Mouse (Mus musculus) embryonic fibroblast, embryonic 13.5 days (primary cell): Measurements from ENCODE around the gene C1qa. TPM values are rescaled to one million over a fixed set of nuclear protein-coding genes. Genes with fewer than 3 reads are reported as not detected.

Experiments used
- H3K27ac ChIP-seq: 2 replicates; pipeline ENCODE4 v1.5.1; 2012; ENCODE audit warnings: low read length, control low read depth, inconsistent platforms; ENCODE audit not compliant: insufficient read depth
- H3K4me1 ChIP-seq: 2 replicates; pipeline ENCODE4 v1.6.1; 2011; ENCODE audit warnings: low read length; ENCODE audit not compliant: control insufficient read depth, insufficient read depth
- H3K4me3 ChIP-seq: 2 replicates; pipeline ENCODE4 v1.5.1; 2011; ENCODE audit warnings: mild to moderate bottlenecking, control low read depth, low read length; ENCODE audit not compliant: insufficient read depth
- CTCF ChIP-seq: IDR thresholded peaks from 2 replicates; pipeline ENCODE4 v1.5.1; 2011; ENCODE audit warnings: mild to moderate bottlenecking, control low read depth, low read length, moderate library complexity, borderline replicate concordance; ENCODE audit not compliant: insufficient read depth
- POLR2A ChIP-seq: IDR thresholded peaks from 2 replicates; pipeline ENCODE4 v1.6.1; 2011; ENCODE audit warnings: low read depth, mild to moderate bottlenecking, control low read depth, low read length, moderate library complexity
- polyA plus RNA-seq: library from polyadenylated mRNA; stranded (reverse); fragments of >200 nt; gene quantifications from 2 replicates; pipeline ENCODE4 v1.2.4, GENCODE M21; 2011; ENCODE audit warnings: low read depth; ENCODE audit not compliant: missing spikeins, insufficient read length

C1qa gene
- polyA plus RNA-seq, 1 experiment: 8.9 TPM

- Histone ChIP-seq H3K27ac (no peak overlapping the region), H3K4me3 (no peak overlapping the region), H3K4me1 (no peaks in the 10 kb centered on the region)
- TF ChIP-seq POLR2A (no peak), CTCF (no peak)
Measured at GRCm38 (mm10) chr4:136904767-136905539, 6.3 kb upstream of the C1qa start.

- TF ChIP-seq POLR2A (no peak), CTCF (no peak)
- no peaks in the 10 kb centered on the region for H3K4me1 ChIP-seq
- no peak overlapping the region for H3K27ac ChIP-seq
- H3K4me3 ChIP-seq: no peak overlapping the region
Measured at GRCm38 (mm10) chr4:136899154-136899553, 551 bp upstream of the C1qa start.

- no peak for TF ChIP-seq CTCF
- no peak for TF ChIP-seq POLR2A
- H3K4me3 ChIP-seq: no peak overlapping the region
- no peaks in the 10 kb centered on the region for H3K4me1 ChIP-seq
- no peak overlapping the region for H3K27ac ChIP-seq
Measured at GRCm38 (mm10) chr4:136898084-136898598, 462 bp downstream of the C1qa start.

- Histone ChIP-seq H3K27ac (no peak overlapping the region), H3K4me1 (no peaks in the 10 kb centered on the region), H3K4me3 (no peak overlapping the region)
- TF ChIP-seq POLR2A (no peak), CTCF (no peak)
Measured at GRCm38 (mm10) chr4:136896461-136896860, 2.1 kb downstream of the C1qa start.

- Histone ChIP-seq H3K4me1 (no peaks in the 10 kb centered on the region), H3K27ac (no peak overlapping the region), H3K4me3 (no peak overlapping the region)
- no peak for TF ChIP-seq CTCF
- no peak for TF ChIP-seq POLR2A
Measured at GRCm38 (mm10) chr4:136895861-136896260, 2.7 kb downstream of the C1qa start.

GRCm38 (mm10) chr4:136894821-136895220 is 3.8 kb downstream of the C1qa start:
- H3K27ac ChIP-seq: no peak overlapping the region
- no peaks in the 10 kb centered on the region for H3K4me1 ChIP-seq
- TF ChIP-seq CTCF: no peak
- no peak for TF ChIP-seq POLR2A
- no peak overlapping the region for H3K4me3 ChIP-seq

- Histone ChIP-seq H3K27ac (no peak overlapping the region), H3K4me3 (no peak overlapping the region), H3K4me1 (no peaks in the 10 kb centered on the region)
- TF ChIP-seq POLR2A (no peak), CTCF (peak; percentile 96)
Measured at GRCm38 (mm10) chr4:136893691-136894543, 4.7 kb downstream of the C1qa start.

GRCm38 (mm10) chr4:136892811-136893210 is 5.8 kb downstream of the C1qa start, which contains the start of gene C1qc:
Gene C1qc (minus strand): TSS chr4:136893065.
- Histone ChIP-seq H3K4me1 (no peaks in the 10 kb centered on the region), H3K27ac (no peak within 1 kb of the TSS), H3K4me3 (no peak within 1 kb of the TSS)
- TF ChIP-seq CTCF: no peak
- no peak for TF ChIP-seq POLR2A

GRCm38 (mm10) chr4:136892371-136892770 is 6.2 kb downstream of the C1qa start:
- H3K27ac ChIP-seq: no peak overlapping the region
- H3K4me1 ChIP-seq: no peaks in the 10 kb centered on the region
- no peak overlapping the region for H3K4me3 ChIP-seq
- TF ChIP-seq CTCF (no peak), POLR2A (no peak)

- H3K27ac ChIP-seq: no peak overlapping the region
- TF ChIP-seq CTCF (no peak), POLR2A (no peak)
- no peaks in the 10 kb centered on the region for H3K4me1 ChIP-seq
- H3K4me3 ChIP-seq: no peak overlapping the region
Measured at GRCm38 (mm10) chr4:136891115-136891514, 7.5 kb downstream of the C1qa start.
